In the genomic region with DNA sequence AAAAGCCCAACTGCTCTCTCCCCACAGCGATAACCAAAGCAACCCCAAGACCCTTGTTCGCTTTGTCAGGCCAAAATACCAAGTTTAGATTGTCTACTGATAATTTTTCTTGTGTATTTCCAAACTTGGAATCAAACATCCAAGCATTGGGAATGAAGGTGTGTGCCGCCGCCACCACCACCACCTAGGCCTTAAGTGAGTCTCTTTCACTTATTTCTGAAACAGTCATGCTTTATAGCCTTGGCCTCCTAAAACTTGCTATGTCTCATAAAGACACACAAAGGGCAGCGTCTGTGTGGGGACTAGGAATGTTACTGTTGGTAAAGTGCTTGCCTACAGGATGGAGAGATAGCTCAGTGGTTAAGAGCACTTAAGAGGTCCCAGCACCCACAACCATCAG, we compare ENCODE assay signal across 25 mouse cellular contexts.
"Had no signal": no experiment of that assay in that cellular context is flagged by ENCODE, and none has a peak within 500 bp of the region (broad histone marks: within the 10 kb centered on the region; RNA-seq: fewer than 3 reads in every experiment).

No protein-coding gene starts in this region.

- H3K4me2 ChIP-seq: heart, embryonic 11.5 days; heart, embryonic 13.5 days; heart, embryonic 15.5 days; hindbrain, embryonic 12.5 days; hindbrain, embryonic 14.5 days; limb, embryonic 12.5 days; liver, embryonic 11.5 days; liver, embryonic 13.5 days had no signal

- H3K27me3 ChIP-seq: heart, embryonic 13.5 days; heart, embryonic 15.5 days; hindbrain, embryonic 12.5 days; limb, embryonic 12.5 days; liver, embryonic 13.5 days had no signal

- H3K9ac ChIP-seq: heart, embryonic 13.5 days; heart, embryonic 15.5 days; hindbrain, embryonic 12.5 days; hindbrain, embryonic 14.5 days; limb, embryonic 12.5 days; liver, embryonic 13.5 days had no signal

- H3K27ac ChIP-seq: heart, adult 2 months; heart, embryonic 13.5 days; heart, embryonic 15.5 days; hindbrain, embryonic 12.5 days; hindbrain, embryonic 14.5 days; hindbrain, postnatal 0 days; layer of hippocampus, adult 2 months; left cerebral cortex, adult 2 months; limb, embryonic 10.5 days; limb, embryonic 12.5 days; liver, embryonic 13.5 days had no signal

- H3K4me3 ChIP-seq: heart, adult 2 months; heart, embryonic 13.5 days; heart, embryonic 15.5 days; hindbrain, embryonic 12.5 days; layer of hippocampus, adult 2 months; left cerebral cortex, adult 2 months; limb, embryonic 10.5 days; limb, embryonic 12.5 days; liver, embryonic 13.5 days had no signal

- H3K9me3 ChIP-seq: heart, embryonic 13.5 days; heart, embryonic 15.5 days; hindbrain, embryonic 12.5 days; limb, embryonic 10.5 days; limb, embryonic 12.5 days; liver, embryonic 13.5 days had no signal

- ATAC-seq: hindbrain, postnatal 0 days; intestine, embryonic 16.5 days had no signal

- DNase-seq: gastrocnemius, postnatal 14 days; gastrocnemius, postnatal 36 days; heart, adult 11 months; heart, adult 2 months; heart, postnatal 14 days; heart, postnatal 36 days; kidney, adult 11 months; kidney, adult 8-10 months; kidney, postnatal 10 days; kidney, postnatal 25 days; kidney, postnatal 4 days; liver; liver, embryonic 13.5 days had no signal

- H3K4me1 ChIP-seq: heart, embryonic 13.5 days; heart, embryonic 15.5 days; limb, embryonic 10.5 days; limb, embryonic 12.5 days; liver, embryonic 13.5 days had no signal
